Mouse (Mus musculus) limb, embryonic 13.5 days (tissue): Measurements from ENCODE around the gene Itgb5. TPM values are rescaled to one million over a fixed set of nuclear protein-coding genes. Genes with fewer than 3 reads are reported as not detected.

Source experiments
- ATAC-seq: fragments of 200-750 bp; cut with Nextera tagmentation; 2 replicates; pipeline ENCODE4 v1.8.0; 2017; ENCODE audit warnings: low read depth, moderate number of reproducible peaks, moderate TSS enrichment; ENCODE audit not compliant: low FRiP score
- H3K27ac ChIP-seq: fragments of 300-500 bp; sonication (generic); 2 replicates; pipeline ENCODE4 v1.5.1; 2015; ENCODE audit warnings: inconsistent platforms, mild to moderate bottlenecking, moderate library complexity
- H3K27me3 ChIP-seq: fragments of 300-500 bp; sonication (generic); 2 replicates; pipeline ENCODE4 v1.6.1; 2015; ENCODE audit warnings: mild to moderate bottlenecking, inconsistent platforms
- H3K36me3 ChIP-seq: fragments of 300-500 bp; sonication (generic); 2 replicates; pipeline ENCODE4 v1.6.1; 2015; ENCODE audit warnings: inconsistent platforms, mild to moderate bottlenecking, moderate library complexity
- H3K4me1 ChIP-seq: fragments of 300-500 bp; sonication (generic); 2 replicates; pipeline ENCODE4 v1.6.1; 2015; ENCODE audit warnings: inconsistent platforms
- H3K4me2 ChIP-seq: fragments of 300-500 bp; sonication (generic); replicated peaks from 2 replicates; pipeline ENCODE4 v1.6.1; 2015; ENCODE audit warnings: inconsistent platforms, mild to moderate bottlenecking, moderate library complexity
- H3K4me3 ChIP-seq: fragments of 300-500 bp; sonication (generic); 2 replicates; pipeline ENCODE4 v1.5.1; 2015; ENCODE audit warnings: moderate library complexity, mild to moderate bottlenecking, inconsistent platforms
- H3K9ac ChIP-seq: fragments of 300-500 bp; sonication (generic); 2 replicates; pipeline ENCODE4 v1.6.1; 2015; ENCODE audit warnings: mild to moderate bottlenecking, inconsistent platforms
- H3K9me3 ChIP-seq: fragments of 300-500 bp; sonication (generic); 2 replicates; pipeline ENCODE4 v1.6.1; 2016; ENCODE audit warnings: inconsistent platforms
- WGBS: fragments of 180-500 bp; shearing (Covaris S2); methylation state at CpG from one replicate; pipeline ENCODE4 v1.1.7; 2015; 5-methylcytosine and 5-hydroxymethylcytosine counted together
- polyA plus RNA-seq: library from polyadenylated mRNA; unstranded; fragments of >200 nt; fragmentation: Nextera tagmentation; extraction: Ambion mirVana; gene quantifications from 2 replicates; pipeline ENCODE4 v1.2.1, GENCODE M21; 2015

Itgb5 gene
- polyA plus RNA-seq, 1 experiment from 2014 or later, result 59.6 TPM

GRCm38 (mm10) chr16:33954793-33955192 lies 125.3 kb downstream of the Itgb5 start:
- no peaks in the 10 kb centered on the region for H3K4me1 ChIP-seq
- peaks cover 78% of the 10 kb centered on the region for H3K36me3 ChIP-seq
- no peaks in the 10 kb centered on the region for H3K27me3 ChIP-seq
- H3K9ac ChIP-seq, result no peak overlapping the region
- no peak overlapping the region for H3K27ac ChIP-seq
- no peak for ATAC-seq
- 94% methylated on average over 1 of the region's 1 CpGs for WGBS
- H3K4me2 ChIP-seq, result no peak overlapping the region
- no peak overlapping the region for H3K4me3 ChIP-seq
- no peaks in the 10 kb centered on the region for H3K9me3 ChIP-seq

GRCm38 (mm10) chr16:33963509-33963908 lies 134.0 kb downstream of the Itgb5 start:
- Histone ChIP-seq H3K9me3 (no peaks in the 10 kb centered on the region), H3K4me3 (no peak overlapping the region), H3K4me1 (peaks cover 12% of the 10 kb centered on the region), H3K27ac (no peak overlapping the region), H3K27me3 (no peaks in the 10 kb centered on the region), H3K9ac (no peak overlapping the region), H3K36me3 (peaks cover 50% of the 10 kb centered on the region), H3K4me2 (no peak overlapping the region)
- 90% methylated on average over 6 of the region's 6 CpGs for WGBS
- no peak for ATAC-seq

GRCm38 (mm10) chr16:33965878-33966537 lies 136.5 kb downstream of the Itgb5 start:
- no peak for ATAC-seq
- peak overlapping the region; percentile 87 for H3K9ac ChIP-seq
- H3K36me3 ChIP-seq, result peaks cover 25% of the 10 kb centered on the region
- peak overlapping the region; percentile 84 for H3K4me3 ChIP-seq
- peak overlapping the region; percentile 79 for H3K4me2 ChIP-seq
- no peaks in the 10 kb centered on the region for H3K27me3 ChIP-seq
- WGBS, result 7% methylated on average over 15 of the region's 15 CpGs
- H3K9me3 ChIP-seq, result no peaks in the 10 kb centered on the region
- 0 out of 2 replicates have a peak overlapping the region, but pooled peaks have one; percentile 44 for H3K27ac ChIP-seq
- peaks cover 12% of the 10 kb centered on the region for H3K4me1 ChIP-seq

GRCm38 (mm10) chr16:33966538-33967282 lies 137.2 kb downstream of the Itgb5 start, which contains the start of gene Umps:
Gene Umps (minus strand): TSS chr16:33967038.
- Histone ChIP-seq H3K36me3 (peaks cover 18% of the 10 kb centered on the region), H3K9me3 (no peaks in the 10 kb centered on the region), H3K27ac (peak within 1 kb of the TSS; percentile 44; the same call in 1 of the 2 replicates), H3K9ac (peak within 1 kb of the TSS; percentile 87), H3K4me3 (peak within 1 kb of the TSS; percentile 84), H3K4me2 (peak within 1 kb of the TSS; percentile 79), H3K4me1 (peaks cover 12% of the 10 kb centered on the region), H3K27me3 (no peaks in the 10 kb centered on the region)
- WGBS, result 1% methylated on average over 44 of the region's 44 CpGs
- ATAC-seq, result peak; percentile 91

- Histone ChIP-seq H3K4me2 (peak overlapping the region; percentile 79), H3K27me3 (no peaks in the 10 kb centered on the region), H3K9ac (peak overlapping the region; percentile 87), H3K36me3 (peaks cover 13% of the 10 kb centered on the region), H3K27ac (no peak overlapping the region), H3K9me3 (no peaks in the 10 kb centered on the region), H3K4me1 (peaks cover 12% of the 10 kb centered on the region), H3K4me3 (peak overlapping the region; percentile 84)
- WGBS, result 58% methylated on average over 2 of the region's 2 CpGs
- ATAC-seq, result peak; percentile 37; the same call in 1 of the 2 replicates
Observed at GRCm38 (mm10) chr16:33967283-33967640, 137.8 kb downstream of the Itgb5 start.

- Histone ChIP-seq H3K27me3 (no peaks in the 10 kb centered on the region), H3K36me3 (no peaks in the 10 kb centered on the region), H3K4me2 (no peak overlapping the region), H3K27ac (no peak overlapping the region), H3K9ac (no peak overlapping the region), H3K4me1 (no peaks in the 10 kb centered on the region), H3K9me3 (no peaks in the 10 kb centered on the region), H3K4me3 (no peak overlapping the region)
- ATAC-seq, result no peak
- WGBS, result 84% methylated on average over 2 of the region's 2 CpGs
Observed at GRCm38 (mm10) chr16:33979855-33980254, 150.4 kb downstream of the Itgb5 start.

GRCm38 (mm10) chr16:33983712-33984111 lies 154.2 kb downstream of the Itgb5 start:
- ATAC-seq, result no peak
- no peak overlapping the region for H3K4me3 ChIP-seq
- no peak overlapping the region for H3K27ac ChIP-seq
- H3K9ac ChIP-seq, result no peak overlapping the region
- 97% methylated on average over 6 of the region's 6 CpGs for WGBS
- H3K4me1 ChIP-seq, result no peaks in the 10 kb centered on the region
- H3K36me3 ChIP-seq, result no peaks in the 10 kb centered on the region
- H3K4me2 ChIP-seq, result no peak overlapping the region
- no peaks in the 10 kb centered on the region for H3K9me3 ChIP-seq
- no peaks in the 10 kb centered on the region for H3K27me3 ChIP-seq

- no peaks in the 10 kb centered on the region for H3K9me3 ChIP-seq
- no peak overlapping the region for H3K4me2 ChIP-seq
- H3K4me1 ChIP-seq, result no peaks in the 10 kb centered on the region
- H3K27ac ChIP-seq, result no peak overlapping the region
- H3K4me3 ChIP-seq, result no peak overlapping the region
- H3K9ac ChIP-seq, result no peak overlapping the region
- ATAC-seq, result no peak
- H3K27me3 ChIP-seq, result no peaks in the 10 kb centered on the region
- no peaks in the 10 kb centered on the region for H3K36me3 ChIP-seq
- WGBS, result 88% methylated on average over 6 of the region's 6 CpGs
Observed at GRCm38 (mm10) chr16:33985372-33985771, 155.9 kb downstream of the Itgb5 start.

GRCm38 (mm10) chr16:33986993-33987392 lies 157.5 kb downstream of the Itgb5 start:
- WGBS, result 91% methylated on average over 7 of the region's 7 CpGs
- Histone ChIP-seq H3K9me3 (no peaks in the 10 kb centered on the region), H3K9ac (no peak overlapping the region), H3K4me1 (no peaks in the 10 kb centered on the region), H3K4me2 (no peak overlapping the region), H3K27me3 (no peaks in the 10 kb centered on the region), H3K36me3 (no peaks in the 10 kb centered on the region), H3K4me3 (no peak overlapping the region), H3K27ac (no peak overlapping the region)
- no peak for ATAC-seq

GRCm38 (mm10) chr16:33988358-33989012 lies 159.0 kb downstream of the Itgb5 start:
- no peak overlapping the region for H3K9ac ChIP-seq
- H3K27me3 ChIP-seq, result no peaks in the 10 kb centered on the region
- H3K27ac ChIP-seq, result no peak overlapping the region
- no peak overlapping the region for H3K4me3 ChIP-seq
- no peak for ATAC-seq
- no peaks in the 10 kb centered on the region for H3K9me3 ChIP-seq
- no peak overlapping the region for H3K4me2 ChIP-seq
- H3K4me1 ChIP-seq, result no peaks in the 10 kb centered on the region
- H3K36me3 ChIP-seq, result no peaks in the 10 kb centered on the region
- 64% methylated on average over 17 of the region's 17 CpGs for WGBS

- no peak overlapping the region for H3K4me3 ChIP-seq
- H3K27ac ChIP-seq, result no peak overlapping the region
- H3K9ac ChIP-seq, result no peak overlapping the region
- no peaks in the 10 kb centered on the region for H3K27me3 ChIP-seq
- no peaks in the 10 kb centered on the region for H3K9me3 ChIP-seq
- 92% methylated on average over 1 of the region's 1 CpGs for WGBS
- no peak for ATAC-seq
- no peaks in the 10 kb centered on the region for H3K4me1 ChIP-seq
- H3K36me3 ChIP-seq, result no peaks in the 10 kb centered on the region
- no peak overlapping the region for H3K4me2 ChIP-seq
Observed at GRCm38 (mm10) chr16:33989106-33989505, 159.6 kb downstream of the Itgb5 start.

GRCm38 (mm10) chr16:33990712-33991111 lies 161.2 kb downstream of the Itgb5 start:
- no peaks in the 10 kb centered on the region for H3K27me3 ChIP-seq
- no peaks in the 10 kb centered on the region for H3K4me1 ChIP-seq
- WGBS, result 75% methylated on average over 4 of the region's 4 CpGs
- H3K4me2 ChIP-seq, result no peak overlapping the region
- H3K27ac ChIP-seq, result no peak overlapping the region
- no peak overlapping the region for H3K9ac ChIP-seq
- no peaks in the 10 kb centered on the region for H3K36me3 ChIP-seq
- H3K9me3 ChIP-seq, result no peaks in the 10 kb centered on the region
- ATAC-seq, result no peak
- H3K4me3 ChIP-seq, result no peak overlapping the region
